Mouse (Mus musculus) right cerebral cortex, postnatal 10 days (tissue): ENCODE results near the gene Fmo5.

Experiments
- DNase-seq, 2 experiments: peaks; one replicate each; pipeline ENCODE4 v3.0.0; 2021; ENCODE audit warnings: low spot score in 2 of 2

Fmo5 gene

GRCm38 (mm10) chr3:97631258-97631860 lies 2.8 kb downstream of the Fmo5 start:
- no peak for DNase-seq

GRCm38 (mm10) chr3:97633456-97633855 lies 4.9 kb downstream of the Fmo5 start:
- no peak for DNase-seq

- no peak for DNase-seq
Measured at GRCm38 (mm10) chr3:97634288-97634761, 5.7 kb downstream of the Fmo5 start.

GRCm38 (mm10) chr3:97641396-97641795 lies 12.8 kb downstream of the Fmo5 start:
- DNase-seq = no peak

- no peak for DNase-seq
Measured at GRCm38 (mm10) chr3:97642001-97642400, 13.4 kb downstream of the Fmo5 start.

GRCm38 (mm10) chr3:97648518-97648917 lies 19.9 kb downstream of the Fmo5 start:
- DNase-seq = no peak

GRCm38 (mm10) chr3:97649022-97649421 lies 20.4 kb downstream of the Fmo5 start:
- no peak for DNase-seq

- DNase-seq = no peak
Measured at GRCm38 (mm10) chr3:97649469-97649868, 20.9 kb downstream of the Fmo5 start.

GRCm38 (mm10) chr3:97651604-97652003 lies 23.0 kb downstream of the Fmo5 start:
- DNase-seq = no peak

- no peak for DNase-seq
Measured at GRCm38 (mm10) chr3:97653781-97654180, 25.2 kb downstream of the Fmo5 start.

- no peak for DNase-seq
Measured at GRCm38 (mm10) chr3:97654901-97655300, 26.3 kb downstream of the Fmo5 start.

- DNase-seq = peak; percentile 99 to 100
Measured at GRCm38 (mm10) chr3:97657655-97658411, 29.2 kb downstream of the Fmo5 start, which contains the start of gene Prkab2. Gene Prkab2, plus strand, starts transcription at chr3:97658193.

- DNase-seq = peak; percentile 81 to 84
Measured at GRCm38 (mm10) chr3:97658426-97659193, 30.0 kb downstream of the Fmo5 start.

GRCm38 (mm10) chr3:97659746-97660145 lies 31.1 kb downstream of the Fmo5 start:
- no peak for DNase-seq

GRCm38 (mm10) chr3:97661206-97661605 lies 32.6 kb downstream of the Fmo5 start:
- DNase-seq = no peak

GRCm38 (mm10) chr3:97665525-97665924 lies 36.9 kb downstream of the Fmo5 start:
- DNase-seq = no peak

GRCm38 (mm10) chr3:97666154-97666553 lies 37.5 kb downstream of the Fmo5 start:
- DNase-seq = no peak

- no peak for DNase-seq
Measured at GRCm38 (mm10) chr3:97667093-97667675, 38.6 kb downstream of the Fmo5 start.

- no peak for DNase-seq
Measured at GRCm38 (mm10) chr3:97674644-97675110, 46.1 kb downstream of the Fmo5 start, which contains the start of gene Gm17651. Gene Gm17651, minus strand, starts transcription at chr3:97674694.

- DNase-seq = no peak
Measured at GRCm38 (mm10) chr3:97676126-97676525, 47.5 kb downstream of the Fmo5 start.

GRCm38 (mm10) chr3:97678416-97678815 lies 49.8 kb downstream of the Fmo5 start:
- no peak for DNase-seq
